ENCODE assay signal across 9 mouse cellular contexts in genomic region chr9:46353992-46354391, GRCm38 (mm10). TPM values are rescaled to one million over a fixed set of nuclear protein-coding genes. Genes with fewer than 3 reads are reported as not detected.
DNase-seq lines count a peak whose midpoint lies in the region; ATAC-seq and TF ChIP-seq lines count a peak whose summit lies in the region.
"Had no signal": no experiment of that assay in that cellular context is flagged by ENCODE, and none has a peak within 500 bp of the region (broad histone marks: within the 10 kb centered on the region; RNA-seq: fewer than 3 reads in every experiment).

No protein-coding gene starts in this region.

- DNase-seq in urinary bladder, postnatal 25 days (ENCODE audit: low spot score), result peak; percentile 19
- no peak for DNase-seq in urinary bladder, postnatal 10 days (ENCODE audit: low spot score)
- peak; percentile 58 for DNase-seq in cerebellum, adult 11-12 months
- peak; percentile 86 for DNase-seq in limb, embryonic 14.5 days (ENCODE audit: low spot score)

- no peak overlapping the region for H3K4me2 ChIP-seq in forebrain, embryonic 16.5 days (ENCODE audit: low read length)
- H3K4me2 ChIP-seq in intestine, postnatal 0 days (replicated peaks; ENCODE audit: low read depth), result no peak overlapping the region
- no peak overlapping the region for H3K4me2 ChIP-seq in limb, embryonic 14.5 days (replicated peaks; ENCODE audit: low read depth, low read length, severe bottlenecking)
- no peak overlapping the region for H3K4me2 ChIP-seq in neural tube, embryonic 14.5 days (ENCODE audit: low read depth, low read length)

- no peaks in the 10 kb centered on the region for H3K36me3 ChIP-seq in forebrain, embryonic 16.5 days (ENCODE audit: control insufficient read depth, insufficient read depth)
- no peaks in the 10 kb centered on the region for H3K36me3 ChIP-seq in intestine, postnatal 0 days (ENCODE audit: control insufficient read depth, insufficient read depth)
- H3K36me3 ChIP-seq in limb, embryonic 14.5 days (ENCODE audit: control insufficient read depth, insufficient read depth, low read length), result no peaks in the 10 kb centered on the region
- H3K36me3 ChIP-seq in neural tube, embryonic 14.5 days (ENCODE audit: control insufficient read depth, insufficient read depth, low read length), result no peaks in the 10 kb centered on the region

- H3K27me3 ChIP-seq in forebrain, embryonic 16.5 days (replicated peaks; ENCODE audit: control insufficient read depth, insufficient read depth, low read length), result peaks cover 5% of the 10 kb centered on the region; the same call in 1 of the 2 replicates
- 0 out of 2 replicates have a peak, but pooled peaks cover 7% of the 10 kb centered on the region for H3K27me3 ChIP-seq in intestine, postnatal 0 days (replicated peaks; ENCODE audit: control insufficient read depth, insufficient read depth, low read length)
- no peaks in the 10 kb centered on the region for H3K27me3 ChIP-seq in limb, embryonic 14.5 days (ENCODE audit: control insufficient read depth, insufficient read depth, low read length)
- no peaks in the 10 kb centered on the region for H3K27me3 ChIP-seq in neural tube, embryonic 14.5 days (ENCODE audit: control insufficient read depth, insufficient read depth, low read length)

- H3K4me3 ChIP-seq in forebrain, embryonic 16.5 days (replicated peaks; ENCODE audit: low read length), result no peak overlapping the region
- H3K4me3 ChIP-seq in intestine, postnatal 0 days (ENCODE audit: low read depth, low read length), result no peak overlapping the region
- no peak overlapping the region for H3K4me3 ChIP-seq in limb, embryonic 14.5 days (replicated peaks; ENCODE audit: low read length)
- no peak overlapping the region for H3K4me3 ChIP-seq in neural tube, embryonic 14.5 days (ENCODE audit: low read depth, low read length)

- no peak overlapping the region for H3K27ac ChIP-seq in forebrain, embryonic 16.5 days (ENCODE audit: low read length)
- no peak overlapping the region for H3K27ac ChIP-seq in intestine, postnatal 0 days (ENCODE audit: low read depth, low read length)
- H3K27ac ChIP-seq in limb, embryonic 14.5 days (replicated peaks; ENCODE audit: low read depth, low read length), result no peak overlapping the region
- H3K27ac ChIP-seq in neural tube, embryonic 14.5 days (ENCODE audit: low read depth, low read length), result no peak overlapping the region

- peak; percentile 90 for TF ChIP-seq CTCF in intestine, postnatal 0 days (IDR thresholded peaks at IDR 0.05; ENCODE audit: low read depth)

- no peaks in the 10 kb centered on the region for H3K9me3 ChIP-seq in forebrain, embryonic 16.5 days (ENCODE audit: control insufficient read depth, low read length)
- no peaks in the 10 kb centered on the region for H3K9me3 ChIP-seq in intestine, postnatal 0 days (ENCODE audit: control insufficient read depth)
- no peaks in the 10 kb centered on the region for H3K9me3 ChIP-seq in limb, embryonic 14.5 days (ENCODE audit: control insufficient read depth, low read length)
- H3K9me3 ChIP-seq in neural tube, embryonic 14.5 days (ENCODE audit: control insufficient read depth, low read length), result no peaks in the 10 kb centered on the region

- no peak for TF ChIP-seq POLR2A in limb, embryonic 14.5 days (IDR thresholded peaks at IDR 0.05; ENCODE audit: borderline replicate concordance, extremely low read depth, insufficient read depth, insufficient read length)

- H3K9ac ChIP-seq in forebrain, embryonic 16.5 days (replicated peaks; ENCODE audit: low read depth, low read length), result no peak overlapping the region
- H3K9ac ChIP-seq in intestine, postnatal 0 days (ENCODE audit: low read depth, low read length), result no peak overlapping the region
- H3K9ac ChIP-seq in limb, embryonic 14.5 days (ENCODE audit: low read depth, low read length, severe bottlenecking), result no peak overlapping the region
- no peak overlapping the region for H3K9ac ChIP-seq in neural tube, embryonic 14.5 days (replicated peaks; ENCODE audit: low read depth, low read length)

- WGBS in forebrain, embryonic 16.5 days, result 8% methylated on average over 3 of the region's 3 CpGs
- WGBS in intestine, postnatal 0 days, result 2% methylated on average over 3 of the region's 3 CpGs
- 5% methylated on average over 3 of the region's 3 CpGs for WGBS in limb, embryonic 14.5 days
- 10% methylated on average over 3 of the region's 3 CpGs for WGBS in neural tube, embryonic 14.5 days

- H3K4me1 ChIP-seq in forebrain, embryonic 16.5 days (replicated peaks; ENCODE audit: control insufficient read depth, insufficient read depth, low read length), result peaks cover 23% of the 10 kb centered on the region
- H3K4me1 ChIP-seq in intestine, postnatal 0 days (replicated peaks; ENCODE audit: control insufficient read depth, insufficient read depth, low read length), result no peaks in the 10 kb centered on the region
- H3K4me1 ChIP-seq in limb, embryonic 14.5 days (ENCODE audit: control insufficient read depth, insufficient read depth, low read length), result peaks cover 8% of the 10 kb centered on the region; the same call in 1 of the 2 replicates
- H3K4me1 ChIP-seq in neural tube, embryonic 14.5 days (ENCODE audit: control insufficient read depth, insufficient read depth, low read length), result peaks cover 9% of the 10 kb centered on the region; the same call in 1 of the 2 replicates

- peak; percentile 57 for ATAC-seq in forebrain, embryonic 16.5 days
- peak; percentile 73 for ATAC-seq in intestine, postnatal 0 days
- no peak for ATAC-seq in limb, embryonic 14.5 days (ENCODE audit: low FRiP score, low read depth)
- ATAC-seq in neural tube, embryonic 14.5 days (ENCODE audit: low read depth), result peak; percentile 69; the same call in 1 of the 2 replicates
- no peak for ATAC-seq in megakaryocyte, adult 5-6 weeks (ENCODE audit: poor library complexity, severe bottlenecking)

RNA-seq across cellular contexts. Expression of gene 4931429L15Rik, which starts 34.2 kb away (rescaled TPM):
- polyA plus RNA-seq in forebrain, embryonic 16.5 days (2015; fragmentation: Nextera tagmentation; extraction: Ambion mirVana), result not detected in 2 replicates
- not detected in 2 replicates for polyA plus RNA-seq in intestine, postnatal 0 days (2015; fragmentation: Nextera tagmentation; extraction: Ambion mirVana)
- polyA plus RNA-seq in limb, embryonic 14.5 days (2012; rRNA removed), result not detected in 2 replicates
- polyA plus RNA-seq in limb, embryonic 14.5 days (2014; fragmentation: Nextera tagmentation; extraction: Ambion mirVana), result not detected in 2 replicates
- not detected in 2 replicates for polyA plus RNA-seq in neural tube, embryonic 14.5 days (2014; fragmentation: Nextera tagmentation; extraction: Ambion mirVana)
- total RNA-seq in megakaryocyte, adult 5-6 weeks (2015), result not detected in 2 replicates
- not detected in 2 replicates for total RNA-seq in megakaryocyte, adult 5-6 weeks (2017)
- total RNA-seq: neutrophil, adult 5-6 weeks had no signal

Comparison
In these comparisons a context has a peak if more than half of its experiments do, and no peak if none do; other contexts are left out.
1. ATAC-seq: peak in forebrain, embryonic 16.5 days (single experiment), intestine, postnatal 0 days (single experiment) and neural tube, embryonic 14.5 days (single experiment); none in limb, embryonic 14.5 days (single experiment) and megakaryocyte, adult 5-6 weeks (single experiment).